Mouse (Mus musculus) neural tube, embryonic 12.5 days (tissue): ENCODE measurements around the gene Mtap. TPM values are rescaled to one million over a fixed set of nuclear protein-coding genes. Genes with fewer than 3 reads are reported as not detected.

Experiments used
- ATAC-seq: fragments of 200-750 bp; cut with Nextera tagmentation; 2 replicates; pipeline ENCODE4 v1.8.0; 2017; ENCODE audit warnings: low read depth, mild to moderate bottlenecking, moderate TSS enrichment, moderate library complexity; ENCODE audit not compliant: low FRiP score
- H3K27ac ChIP-seq: fragments of 300-500 bp; sonication (generic); 2 replicates; pipeline ENCODE4 v1.5.1; 2016
- H3K27me3 ChIP-seq: fragments of 300-500 bp; sonication (generic); replicated peaks from 2 replicates; pipeline ENCODE4 v1.6.1; 2016; ENCODE audit warnings: mild to moderate bottlenecking
- H3K36me3 ChIP-seq: fragments of 300-500 bp; sonication (generic); 2 replicates; pipeline ENCODE4 v1.6.1; 2016; ENCODE audit warnings: mild to moderate bottlenecking
- H3K4me1 ChIP-seq: fragments of 300-500 bp; sonication (generic); 2 replicates; pipeline ENCODE4 v1.6.1; 2016
- H3K4me2 ChIP-seq: fragments of 300-500 bp; sonication (generic); replicated peaks from 2 replicates; pipeline ENCODE4 v1.6.1; 2016; ENCODE audit warnings: mild to moderate bottlenecking
- H3K4me3 ChIP-seq: fragments of 300-500 bp; sonication (generic); 2 replicates; pipeline ENCODE4 v1.5.1; 2016
- H3K9ac ChIP-seq: fragments of 300-500 bp; sonication (generic); 2 replicates; pipeline ENCODE4 v1.6.1; 2016; ENCODE audit warnings: mild to moderate bottlenecking
- H3K9me3 ChIP-seq: fragments of 300-500 bp; sonication (generic); 2 replicates; pipeline ENCODE4 v1.6.1; 2016; ENCODE audit warnings: mild to moderate bottlenecking
- WGBS: fragments of 180-500 bp; shearing (Covaris S2); methylation state at CpG from one replicate; pipeline ENCODE4 v1.1.7; 2016; 5-methylcytosine and 5-hydroxymethylcytosine counted together
- polyA plus RNA-seq: library from polyadenylated mRNA; unstranded; fragments of >200 nt; fragmentation: Nextera tagmentation; extraction: Ambion mirVana; gene quantifications from 2 replicates; pipeline ENCODE4 v1.2.1, GENCODE M21; 2016

The Mtap gene
- polyA plus RNA-seq, 1 experiment from 2014 or later = 44.7 TPM

- Histone ChIP-seq H3K9me3 (no peaks in the 10 kb centered on the region), H3K27ac (no peak overlapping the region), H3K4me3 (no peak overlapping the region), H3K9ac (no peak overlapping the region), H3K36me3 (no peaks in the 10 kb centered on the region), H3K4me1 (no peaks in the 10 kb centered on the region), H3K4me2 (no peak overlapping the region), H3K27me3 (no peaks in the 10 kb centered on the region)
- ATAC-seq = no peak
These were observed 17.0 kb upstream of the Mtap start for GRCm38 (mm10) chr4:89119900-89120299.

GRCm38 (mm10) chr4:89120353-89120752, 16.6 kb upstream of the Mtap start:
- Histone ChIP-seq H3K4me2 (no peak overlapping the region), H3K27ac (no peak overlapping the region), H3K9ac (no peak overlapping the region), H3K9me3 (no peaks in the 10 kb centered on the region), H3K36me3 (no peaks in the 10 kb centered on the region), H3K4me3 (no peak overlapping the region), H3K27me3 (no peaks in the 10 kb centered on the region), H3K4me1 (no peaks in the 10 kb centered on the region)
- no peak for ATAC-seq
- 93% methylated on average over 5 of the region's 5 CpGs for WGBS

- WGBS = 83% methylated on average over 16 of the region's 16 CpGs
- Histone ChIP-seq H3K36me3 (no peaks in the 10 kb centered on the region), H3K9ac (no peak overlapping the region), H3K27ac (no peak overlapping the region), H3K9me3 (no peaks in the 10 kb centered on the region), H3K4me3 (no peak overlapping the region), H3K4me1 (no peaks in the 10 kb centered on the region), H3K4me2 (no peak overlapping the region), H3K27me3 (no peaks in the 10 kb centered on the region)
- ATAC-seq = no peak
These were observed 13.3 kb upstream of the Mtap start for GRCm38 (mm10) chr4:89123446-89124243.

GRCm38 (mm10) chr4:89127674-89128073, 9.2 kb upstream of the Mtap start:
- H3K4me2 ChIP-seq = no peak overlapping the region
- H3K27ac ChIP-seq = no peak overlapping the region
- H3K9me3 ChIP-seq = no peaks in the 10 kb centered on the region
- WGBS = 61% methylated on average over 5 of the region's 5 CpGs
- no peaks in the 10 kb centered on the region for H3K27me3 ChIP-seq
- no peak for ATAC-seq
- no peak overlapping the region for H3K4me3 ChIP-seq
- H3K9ac ChIP-seq = no peak overlapping the region
- H3K36me3 ChIP-seq = no peaks in the 10 kb centered on the region
- no peaks in the 10 kb centered on the region for H3K4me1 ChIP-seq

GRCm38 (mm10) chr4:89128080-89128936, 8.6 kb upstream of the Mtap start:
- no peaks in the 10 kb centered on the region for H3K9me3 ChIP-seq
- 28% methylated on average over 20 of the region's 20 CpGs for WGBS
- no peak overlapping the region for H3K4me2 ChIP-seq
- H3K9ac ChIP-seq = no peak overlapping the region
- H3K27ac ChIP-seq = no peak overlapping the region
- no peak overlapping the region for H3K4me3 ChIP-seq
- H3K4me1 ChIP-seq = no peaks in the 10 kb centered on the region
- ATAC-seq = peak; percentile 67; the same call in 1 of the 2 replicates
- H3K27me3 ChIP-seq = no peaks in the 10 kb centered on the region
- no peaks in the 10 kb centered on the region for H3K36me3 ChIP-seq

- Histone ChIP-seq H3K4me3 (no peak overlapping the region), H3K36me3 (no peaks in the 10 kb centered on the region), H3K27ac (no peak overlapping the region), H3K27me3 (no peaks in the 10 kb centered on the region), H3K9me3 (no peaks in the 10 kb centered on the region), H3K4me2 (no peak overlapping the region), H3K4me1 (no peaks in the 10 kb centered on the region), H3K9ac (no peak overlapping the region)
- 0 out of 2 replicates have a peak, but pooled peaks have one; percentile 59 for ATAC-seq
- WGBS = 78% methylated on average over 5 of the region's 5 CpGs
These were observed 8.0 kb upstream of the Mtap start for GRCm38 (mm10) chr4:89128937-89129277.

GRCm38 (mm10) chr4:89129311-89129913, 7.5 kb upstream of the Mtap start:
- H3K36me3 ChIP-seq = no peaks in the 10 kb centered on the region
- H3K4me2 ChIP-seq = peak overlapping the region; percentile 43
- H3K4me3 ChIP-seq = no peak overlapping the region
- H3K27me3 ChIP-seq = no peaks in the 10 kb centered on the region
- H3K9ac ChIP-seq = no peak overlapping the region
- no peaks in the 10 kb centered on the region for H3K9me3 ChIP-seq
- no peak overlapping the region for H3K27ac ChIP-seq
- ATAC-seq = peak; percentile 51
- no peaks in the 10 kb centered on the region for H3K4me1 ChIP-seq
- WGBS = 10% methylated on average over 5 of the region's 5 CpGs

- Histone ChIP-seq H3K27me3 (no peaks in the 10 kb centered on the region), H3K4me2 (no peak overlapping the region), H3K9ac (no peak overlapping the region), H3K36me3 (no peaks in the 10 kb centered on the region), H3K4me1 (peaks cover 4% of the 10 kb centered on the region), H3K4me3 (no peak overlapping the region), H3K27ac (no peak overlapping the region), H3K9me3 (no peaks in the 10 kb centered on the region)
- no peak for ATAC-seq
- 87% methylated on average over 3 of the region's 3 CpGs for WGBS
These were observed 5.1 kb upstream of the Mtap start for GRCm38 (mm10) chr4:89131795-89132194.

- 28% methylated on average over 3 of the region's 3 CpGs for WGBS
- Histone ChIP-seq H3K27ac (no peak overlapping the region), H3K36me3 (no peaks in the 10 kb centered on the region), H3K4me2 (peak overlapping the region; percentile 80), H3K4me1 (peaks cover 20% of the 10 kb centered on the region), H3K27me3 (no peaks in the 10 kb centered on the region), H3K9ac (peak overlapping the region; percentile 65; the same call in 1 of the 2 replicates), H3K4me3 (peak overlapping the region; percentile 79; the same call in 1 of the 2 replicates), H3K9me3 (no peaks in the 10 kb centered on the region)
- no peak for ATAC-seq
These were observed 566 bp upstream of the Mtap start for GRCm38 (mm10) chr4:89136356-89136755.

- Histone ChIP-seq H3K4me1 (peaks cover 20% of the 10 kb centered on the region), H3K27ac (no peak overlapping the region), H3K36me3 (no peaks in the 10 kb centered on the region), H3K9ac (peak overlapping the region; percentile 65), H3K4me2 (peak overlapping the region; percentile 80), H3K4me3 (peak overlapping the region; percentile 79), H3K9me3 (no peaks in the 10 kb centered on the region), H3K27me3 (no peaks in the 10 kb centered on the region)
- WGBS = under 1% methylated on average over 36 of the region's 36 CpGs
- ATAC-seq = peak; percentile 80
These were observed 829 bp downstream of the Mtap start for GRCm38 (mm10) chr4:89137542-89138360.

- Histone ChIP-seq H3K9ac (no peak overlapping the region), H3K36me3 (peaks cover under 1% of the 10 kb centered on the region; the same call in 1 of the 2 replicates), H3K4me3 (peak overlapping the region; percentile 79), H3K4me2 (peak overlapping the region; percentile 80), H3K27ac (no peak overlapping the region), H3K4me1 (peaks cover 20% of the 10 kb centered on the region), H3K9me3 (no peaks in the 10 kb centered on the region), H3K27me3 (no peaks in the 10 kb centered on the region)
- ATAC-seq = no peak
- WGBS = 12% methylated on average over 4 of the region's 4 CpGs
These were observed 1.4 kb downstream of the Mtap start for GRCm38 (mm10) chr4:89138361-89138651.

- H3K4me2 ChIP-seq = no peak overlapping the region
- H3K4me1 ChIP-seq = peaks cover 20% of the 10 kb centered on the region
- 76% methylated on average over 5 of the region's 5 CpGs for WGBS
- no peaks in the 10 kb centered on the region for H3K9me3 ChIP-seq
- peaks cover 3% of the 10 kb centered on the region; the same call in 1 of the 2 replicates for H3K36me3 ChIP-seq
- H3K9ac ChIP-seq = no peak overlapping the region
- no peak overlapping the region for H3K4me3 ChIP-seq
- H3K27me3 ChIP-seq = no peaks in the 10 kb centered on the region
- no peak overlapping the region for H3K27ac ChIP-seq
- ATAC-seq = no peak
These were observed 3.9 kb downstream of the Mtap start for GRCm38 (mm10) chr4:89140832-89141231.
